Mouse (Mus musculus): Measurements from ENCODE around the gene Mllt1. TPM values are rescaled to one million over a fixed set of nuclear protein-coding genes. Genes with fewer than 3 reads are reported as not detected.
A peak's percentile ranks its signal among the peaks of the same experiment; 100 is the strongest.

Mllt1 gene
- total and polyA plus RNA-seq, 3 experiments: 25.0 to 63.0 TPM; not detected in 1

- no peaks in the 10 kb centered on the region for H3K9me3 ChIP-seq (replicated peaks; ENCODE audit: insufficient read depth, low read length)
- no peaks in the 10 kb centered on the region for H3K79me2 ChIP-seq (ENCODE audit: control insufficient read depth, insufficient read depth, low read length, poor library complexity)
- H3K4me3 ChIP-seq (ENCODE audit: control insufficient read depth in 1 of 2, insufficient read depth in 1 of 2, low read depth in 2 of 2, low read length in 2 of 2): peak overlapping the region in 1 of 2 experiments; percentile 37; a peak in 2 of 4 replicates
- H3K9ac ChIP-seq (ENCODE audit: control insufficient read depth, low read depth, low read length, poor library complexity, severe bottlenecking): 0 out of 2 replicates have a peak overlapping the region, but pooled peaks have one; percentile 2
- H3K4me1 ChIP-seq (ENCODE audit: control insufficient read depth in 1 of 2, insufficient read depth in 2 of 2, low read length in 2 of 2): peaks cover 8 to 10% of the 10 kb centered on the region in 2 experiments; a peak in 3 of 4 replicates
- TF ChIP-seq ELF1 (IDR thresholded peaks at IDR 0.05; ENCODE audit: low read depth, low read length) (peak; percentile 46; the same call in 1 of the 2 replicates), ETS1 (IDR thresholded peaks at IDR 0.05; ENCODE audit: low read depth, low read length) (no peak)
- peak; percentile 85 for DNase-seq (ENCODE audit: low read depth, low spot score)
- peaks cover 0 to 5% of the 10 kb centered on the region in 2 experiments; a peak in 2 of 4 replicates for H3K36me3 ChIP-seq (ENCODE audit: control insufficient read depth in 1 of 2, insufficient read depth in 2 of 2, low read length in 2 of 2)
- H3K27me3 ChIP-seq (ENCODE audit: control insufficient read depth in 1 of 2, insufficient read depth in 2 of 2, low read length in 2 of 2): no peaks in the 10 kb centered on the region
- peak overlapping the region; percentile 15; the same call in 1 of the 2 replicates for H3K27ac ChIP-seq (ENCODE audit: control insufficient read depth, low read depth, low read length)
Measured at GRCm38 (mm10) chr17:56858922-56859321, 76.3 kb downstream of the Mllt1 start.

GRCm38 (mm10) chr17:56858216-56858615, 77.0 kb downstream of the Mllt1 start:
- peaks cover 8 to 10% of the 10 kb centered on the region in 2 experiments; a peak in 3 of 4 replicates for H3K4me1 ChIP-seq (ENCODE audit: control insufficient read depth in 1 of 2, insufficient read depth in 2 of 2, low read length in 2 of 2)
- no peak overlapping the region for H3K27ac ChIP-seq (ENCODE audit: control insufficient read depth, low read depth, low read length)
- no peak for TF ChIP-seq USF2 (IDR thresholded peaks at IDR 0.05; ENCODE audit: borderline replicate concordance in 1 of 2, insufficient read depth in 1 of 2, low read depth in 1 of 2, low read length in 2 of 2)
- TF ChIP-seq MXI1 (IDR thresholded peaks at IDR 0.05; ENCODE audit: low read depth, low read length): no peak
- TF ChIP-seq EP300 (IDR thresholded peaks at IDR 0.05; ENCODE audit: low read depth in 1 of 2, low read length in 2 of 2): no peak
- TF ChIP-seq UBTF (IDR thresholded peaks at IDR 0.05; ENCODE audit: borderline replicate concordance, insufficient read depth, low read depth, low read length): no peak
- TF ChIP-seq SIN3A (IDR thresholded peaks at IDR 0.05; ENCODE audit: low read length): 0 out of 2 replicates have a peak, but pooled peaks have one; percentile 2
- peak; percentile 49 for TF ChIP-seq SMC3 (IDR thresholded peaks at IDR 0.05; ENCODE audit: low read depth, low read length)
- no peak for TF ChIP-seq ZNF384 (IDR thresholded peaks at IDR 0.05; ENCODE audit: low read depth, low read length)
- TF ChIP-seq MAFK (IDR thresholded peaks at IDR 0.05; ENCODE audit: borderline replicate concordance, low read depth, low read length): no peak
- TF ChIP-seq ZC3H11A (IDR thresholded peaks at IDR 0.05; ENCODE audit: low read depth, low read length): peak; percentile 11; the same call in 1 of the 2 replicates
- TF ChIP-seq POLR2AphosphoS2 (IDR thresholded peaks at IDR 0.05; ENCODE audit: low read length): no peak
- no peak for TF ChIP-seq ETS1 (IDR thresholded peaks at IDR 0.05; ENCODE audit: low read depth, low read length)
- peak; percentile 82 to 98 (median 89) for TF ChIP-seq CTCF (IDR thresholded peaks at IDR 0.05 in 2 of 3, conservative IDR thresholded peaks at IDR 0.05 in 1 of 3; ENCODE audit: control insufficient read depth in 1 of 3, insufficient read depth in 1 of 3, low read depth in 2 of 3, low read length in 3 of 3, poor library complexity in 1 of 3, severe bottlenecking in 1 of 3)
- TF ChIP-seq E2F4 (IDR thresholded peaks at IDR 0.05; ENCODE audit: borderline replicate concordance, low read depth, low read length): no peak
- peak; percentile 70 for TF ChIP-seq RAD21 (IDR thresholded peaks at IDR 0.05; ENCODE audit: low read depth, low read length)
- no peak for TF ChIP-seq USF1 (IDR thresholded peaks at IDR 0.05; ENCODE audit: low read depth, low read length)
- no peak for TF ChIP-seq TBP (IDR thresholded peaks at IDR 0.05; ENCODE audit: low read depth, low read length)
- TF ChIP-seq POLR2AphosphoS5 (IDR thresholded peaks at IDR 0.05; ENCODE audit: borderline replicate concordance, low read depth, low read length): no peak
- peaks cover 0 to 5% of the 10 kb centered on the region in 2 experiments; a peak in 2 of 4 replicates for H3K36me3 ChIP-seq (ENCODE audit: control insufficient read depth in 1 of 2, insufficient read depth in 2 of 2, low read length in 2 of 2)
- no peaks in the 10 kb centered on the region for H3K79me2 ChIP-seq (ENCODE audit: control insufficient read depth, insufficient read depth, low read length, poor library complexity)
- DNase-seq (ENCODE audit: low read depth, low spot score): peak; percentile 85
- H3K9me3 ChIP-seq (replicated peaks; ENCODE audit: insufficient read depth, low read length): no peaks in the 10 kb centered on the region
- no peaks in the 10 kb centered on the region for H3K27me3 ChIP-seq (ENCODE audit: control insufficient read depth in 1 of 2, insufficient read depth in 2 of 2, low read length in 2 of 2)
- no peak overlapping the region for H3K4me3 ChIP-seq (ENCODE audit: control insufficient read depth in 1 of 2, insufficient read depth in 1 of 2, low read depth in 2 of 2, low read length in 2 of 2)
- no peak overlapping the region for H3K9ac ChIP-seq (ENCODE audit: control insufficient read depth, low read depth, low read length, poor library complexity, severe bottlenecking)
